Mouse (Mus musculus) megakaryocyte, embryonic 14.5 days (primary cell): ENCODE measurements around the gene Ldlrad3.

Experiments used
- FLI1 ChIP-seq: IDR thresholded peaks from 2 replicates; pipeline ENCODE4 v1.6.1; 2012; ENCODE audit warnings: low read length, inconsistent platforms, mixed read lengths
- GATA1 ChIP-seq: IDR thresholded peaks from 3 replicates; pipeline ENCODE4 v1.6.1; 2012; ENCODE audit warnings: mixed read lengths, low read length, inconsistent platforms, borderline replicate concordance

DNA sequence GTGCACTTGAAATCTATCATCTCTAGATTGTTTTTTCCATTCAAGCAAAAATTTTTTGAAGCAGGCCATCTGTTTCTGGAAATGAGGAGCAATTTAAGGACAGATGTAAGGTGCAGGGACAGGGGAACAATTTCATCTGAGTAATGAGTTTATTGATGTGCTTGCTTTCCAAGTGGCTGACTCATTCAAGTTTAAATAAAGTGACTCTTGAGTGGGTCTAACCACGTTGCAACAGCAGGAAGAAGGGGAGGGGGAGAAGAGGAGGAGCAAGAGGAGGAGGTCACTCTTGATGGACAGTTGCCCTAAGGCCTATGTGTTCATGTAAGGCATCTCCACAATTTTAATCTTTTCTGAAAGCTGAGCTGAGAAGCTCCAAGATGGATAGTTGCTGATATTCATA lies 184.5 kb downstream of the Ldlrad3 start:
- no peak for TF ChIP-seq FLI1
- TF ChIP-seq GATA1 = no peak
